Comparison of ENCODE assay signal across 12 mouse cellular contexts in the genomic region with DNA sequence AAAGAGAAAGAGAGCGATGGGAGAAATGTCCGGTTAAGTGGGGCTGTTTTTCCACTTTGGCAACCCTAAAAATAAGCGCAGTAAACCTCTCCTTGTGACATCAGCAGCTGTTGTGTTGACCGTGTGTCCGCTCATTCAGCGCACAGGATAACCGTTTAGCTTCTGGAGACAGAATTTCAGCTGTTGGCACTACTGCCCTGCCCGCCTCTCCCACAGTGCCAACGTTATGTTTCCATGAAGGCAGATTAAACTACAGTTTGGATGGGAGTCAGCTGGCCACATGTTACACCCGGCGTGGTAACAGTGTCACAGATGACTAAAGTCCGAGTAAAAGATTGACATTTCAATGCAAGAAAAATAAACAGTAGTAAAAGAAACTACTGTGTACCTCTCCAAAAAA. TPM values are rescaled to one million over a fixed set of nuclear protein-coding genes. Genes with fewer than 3 reads are reported as not detected.
DNase-seq lines count a peak whose midpoint lies in the region; ATAC-seq and TF ChIP-seq lines count a peak whose summit lies in the region.
"Had no signal": no experiment of that assay in that cellular context is flagged by ENCODE, and none has a peak within 500 bp of the region (broad histone marks: within the 10 kb centered on the region; RNA-seq: fewer than 3 reads in every experiment).

No protein-coding gene starts in this region.

- no peak for TF ChIP-seq POLR2A in liver, adult 2 months (IDR thresholded peaks at IDR 0.05; ENCODE audit: extremely low read depth, insufficient read depth, low read length)

- H3K27me3 ChIP-seq in liver, adult 2 months (ENCODE audit: control insufficient read depth, insufficient read depth, low read length): no peaks in the 10 kb centered on the region
- no peaks in the 10 kb centered on the region for H3K27me3 ChIP-seq in liver, embryonic 11.5 days (replicated peaks; ENCODE audit: control insufficient read depth, insufficient read depth, low read length)
- H3K27me3 ChIP-seq in forebrain, embryonic 15.5 days: no peaks in the 10 kb centered on the region

- 19% methylated on average over 12 of the region's 12 CpGs for WGBS in liver, adult 2 months
- WGBS in liver, embryonic 11.5 days: 70% methylated on average over 12 of the region's 12 CpGs
- WGBS in forebrain, embryonic 15.5 days: 70% methylated on average over 12 of the region's 12 CpGs

- H3K9me3 ChIP-seq in liver, embryonic 11.5 days (ENCODE audit: control insufficient read depth, low read length): no peaks in the 10 kb centered on the region
- H3K9me3 ChIP-seq in forebrain, embryonic 15.5 days: no peaks in the 10 kb centered on the region

- H3K9ac ChIP-seq in liver, adult 2 months (ENCODE audit: low read depth, low read length): 0 out of 2 replicates have a peak overlapping the region, but pooled peaks have one; percentile 46
- no peak overlapping the region for H3K9ac ChIP-seq in liver, embryonic 11.5 days (ENCODE audit: low read depth, low read length)
- no peak overlapping the region for H3K9ac ChIP-seq in forebrain, embryonic 15.5 days (replicated peaks)

- peaks cover 6% of the 10 kb centered on the region for H3K4me1 ChIP-seq in liver, adult 2 months (ENCODE audit: control insufficient read depth, insufficient read depth, low read length)
- H3K4me1 ChIP-seq in liver, embryonic 11.5 days (replicated peaks; ENCODE audit: control insufficient read depth, insufficient read depth, low read length): no peaks in the 10 kb centered on the region
- H3K4me1 ChIP-seq in brown adipose tissue, adult 24 weeks (ENCODE audit: control insufficient read depth, insufficient read depth, insufficient read length, low read length): no peaks in the 10 kb centered on the region
- H3K4me1 ChIP-seq in forebrain, embryonic 15.5 days: no peaks in the 10 kb centered on the region

- peak overlapping the region; percentile 20; the same call in 1 of the 2 replicates for H3K4me3 ChIP-seq in liver, adult 2 months (ENCODE audit: insufficient read depth, low read depth, low read length)
- H3K4me3 ChIP-seq in liver, embryonic 11.5 days (ENCODE audit: low read depth, low read length): no peak overlapping the region
- peak overlapping the region; percentile 36 for H3K4me3 ChIP-seq in brown adipose tissue, adult 24 weeks (ENCODE audit: insufficient read depth, low read depth, low read length)
- H3K4me3 ChIP-seq in forebrain, embryonic 15.5 days: no peak overlapping the region

- peak overlapping the region; percentile 70 for H3K27ac ChIP-seq in liver, adult 2 months (replicated peaks; ENCODE audit: insufficient read depth, low read depth, low read length)
- H3K27ac ChIP-seq in liver, embryonic 11.5 days (ENCODE audit: low read depth, low read length): no peak overlapping the region
- H3K27ac ChIP-seq in brown adipose tissue, adult 24 weeks (replicated peaks; ENCODE audit: low read depth, low read length): peak overlapping the region; percentile 78
- H3K27ac ChIP-seq in forebrain, embryonic 15.5 days (replicated peaks): no peak overlapping the region

- DNase-seq in cerebellum, postnatal 10 days: peak; percentile 60 to 61
- DNase-seq in cerebellum, adult 11-12 months: no peak
- peak; percentile 94 for DNase-seq in liver, adult 2 months (ENCODE audit: extremely low read depth, low read depth, low spot score)
- DNase-seq in liver, embryonic 11.5 days (ENCODE audit: low spot score): no peak
- DNase-seq in kidney, postnatal 10 days: peak; percentile 8
- no peak for DNase-seq in T-cell, adult 2 months (ENCODE audit: low spot score)

- TF ChIP-seq CTCF in liver, adult 2 months (IDR thresholded peaks at IDR 0.05; ENCODE audit: low read depth, low read length): no peak

- H3K79me2 ChIP-seq in liver, adult 2 months (ENCODE audit: control insufficient read depth, insufficient read depth, low read length): no peaks in the 10 kb centered on the region

- no peak for ATAC-seq in liver, embryonic 11.5 days (replicated peaks; ENCODE audit: low FRiP score)
- no peak for ATAC-seq in forebrain, embryonic 15.5 days (replicated peaks)

- no peak overlapping the region for H3K4me2 ChIP-seq in liver, embryonic 11.5 days
- H3K4me2 ChIP-seq in forebrain, embryonic 15.5 days (replicated peaks): no peak overlapping the region

- no peaks in the 10 kb centered on the region for H3K36me3 ChIP-seq in liver, adult 2 months (ENCODE audit: control insufficient read depth, insufficient read depth, low read length)
- H3K36me3 ChIP-seq in liver, embryonic 11.5 days (ENCODE audit: control insufficient read depth, insufficient read depth, low read length): no peaks in the 10 kb centered on the region
- H3K36me3 ChIP-seq in forebrain, embryonic 15.5 days: no peaks in the 10 kb centered on the region

RNA-seq across cellular contexts. Expression of a gene that starts 29.7 kb away (rescaled TPM):
- total RNA-seq in liver, adult 2 months (2014; rRNA removed): 58.5 and 70.3 TPM in 2 replicates
- polyA plus RNA-seq in liver, adult 2 months (2012; rRNA removed): 37.2 and 41.8 TPM in 2 replicates
- 12.6 and 13.7 TPM in 2 replicates for polyA plus RNA-seq in liver, embryonic 11.5 days (2014; fragmentation: Nextera tagmentation; extraction: Ambion mirVana)
- 377 and 379 TPM in 2 replicates for polyA plus RNA-seq in brown adipose tissue, adult 24 weeks (2012; ENCODE audit: insufficient read depth, insufficient read length, missing spikeins)
- polyA plus RNA-seq in forebrain, embryonic 15.5 days (2015; fragmentation: Nextera tagmentation; extraction: Ambion mirVana): 8.0 and 10.2 TPM in 2 replicates

RNA-seq across cellular contexts. Expression of a gene that starts 45.0 kb away (rescaled TPM):
- 72.0 and 103 TPM in 2 replicates for total RNA-seq in liver, adult 2 months (2014; rRNA removed)
- 117 and 146 TPM in 2 replicates for polyA plus RNA-seq in liver, adult 2 months (2012; rRNA removed)
- not detected in 2 replicates for polyA plus RNA-seq in liver, embryonic 11.5 days (2014; fragmentation: Nextera tagmentation; extraction: Ambion mirVana)
- polyA plus RNA-seq in brown adipose tissue, adult 24 weeks (2012; ENCODE audit: insufficient read depth, insufficient read length, missing spikeins): not detected in 2 replicates
- not detected in 2 replicates for polyA plus RNA-seq in forebrain, embryonic 15.5 days (2015; fragmentation: Nextera tagmentation; extraction: Ambion mirVana)
- total RNA-seq: hematopoietic stem cell, adult 5-6 weeks; megakaryocyte-erythroid progenitor cell, adult 5-6 weeks had no signal
- polyA plus RNA-seq: limb, embryonic 11.5 days; stomach, embryonic 16.5 days had no signal

Comparison
In these comparisons a context has a peak if more than half of its experiments do, and no peak if none do; other contexts are left out.
1. DNase-seq: peak in cerebellum, postnatal 10 days (2 of 2), liver, adult 2 months (single experiment) and kidney, postnatal 10 days (single experiment); none in cerebellum, adult 11-12 months (single experiment), liver, embryonic 11.5 days (single experiment) and T-cell, adult 2 months (single experiment).
2. H3K27ac ChIP-seq: peak in liver, adult 2 months (single experiment) and brown adipose tissue, adult 24 weeks (single experiment); none in liver, embryonic 11.5 days (single experiment) and forebrain, embryonic 15.5 days (single experiment).
3. H3K4me3 ChIP-seq: peak in liver, adult 2 months (single experiment) and brown adipose tissue, adult 24 weeks (single experiment); none in liver, embryonic 11.5 days (single experiment) and forebrain, embryonic 15.5 days (single experiment).
4. RNA of a gene that starts 45.0 kb away (polyA plus RNA-seq): 117 to 146 TPM in liver, adult 2 months; not detected in brown adipose tissue, adult 24 weeks, not detected in liver, embryonic 11.5 days and not detected in forebrain, embryonic 15.5 days; every median in the first group is over 10 times any median in the second.